Mouse (Mus musculus): ENCODE data around the gene Xpnpep1. TPM values are rescaled to one million over a fixed set of nuclear protein-coding genes. Genes with fewer than 3 reads are reported as not detected.

Xpnpep1 gene
- polyA plus RNA-seq, 1 experiment from 2014 or later: 109 TPM

GRCm38 (mm10) chr19:53013341-53013740 lies 26.7 kb downstream of the Xpnpep1 start:
- H3K4me2 ChIP-seq: no peak overlapping the region
- ATAC-seq (ENCODE audit: low read depth): no peak
- no peaks in the 10 kb centered on the region for H3K27me3 ChIP-seq
- H3K27ac ChIP-seq: no peak overlapping the region
- no peak for DNase-seq
- H3K9me3 ChIP-seq (replicated peaks): no peaks in the 10 kb centered on the region
- H3K9ac ChIP-seq: no peak overlapping the region
- H3K4me1 ChIP-seq (replicated peaks): 0 out of 2 replicates have a peak, but pooled peaks cover 6% of the 10 kb centered on the region
- WGBS (ENCODE audit: insufficient replicate concordance): 85% methylated on average over 7 of the region's 7 CpGs
- peaks cover 92% of the 10 kb centered on the region for H3K36me3 ChIP-seq
- H3K4me3 ChIP-seq (replicated peaks): no peak overlapping the region

DNA sequence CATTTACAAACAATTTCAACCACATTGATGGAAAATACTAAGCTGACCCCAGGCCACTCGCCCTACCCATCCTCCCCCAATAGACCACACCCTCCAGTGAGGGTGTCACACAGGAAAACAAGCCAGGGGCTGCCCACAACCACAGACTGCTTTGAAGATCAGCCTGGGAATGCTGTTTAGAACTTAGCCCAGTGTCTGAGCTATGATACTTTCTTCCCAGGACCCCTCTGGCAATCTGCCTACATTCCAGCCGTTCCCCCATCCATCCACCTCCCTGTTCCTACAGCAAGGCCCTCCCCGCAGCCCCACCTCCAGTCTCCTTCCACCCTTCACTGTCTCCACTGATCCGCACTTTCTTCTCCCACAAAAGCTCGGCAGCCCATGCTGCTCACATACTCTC lies 29.1 kb downstream of the Xpnpep1 start:
- no peak for DNase-seq
- Histone ChIP-seq H3K4me3 (replicated peaks) (no peak overlapping the region), H3K9ac (no peak overlapping the region), H3K27ac (no peak overlapping the region; the same call in 1 of the 2 replicates), H3K36me3 (peaks cover 99% of the 10 kb centered on the region), H3K9me3 (replicated peaks) (no peaks in the 10 kb centered on the region), H3K27me3 (no peaks in the 10 kb centered on the region), H3K4me1 (replicated peaks) (0 out of 2 replicates have a peak, but pooled peaks cover 6% of the 10 kb centered on the region), H3K4me2 (no peak overlapping the region)
- 80% methylated on average over 5 of the region's 5 CpGs for WGBS (ENCODE audit: insufficient replicate concordance)
- ATAC-seq (ENCODE audit: low read depth): no peak

GRCm38 (mm10) chr19:53008921-53009320 lies 31.1 kb downstream of the Xpnpep1 start:
- 78% methylated on average over 5 of the region's 5 CpGs for WGBS (ENCODE audit: insufficient replicate concordance)
- Histone ChIP-seq H3K9ac (no peak overlapping the region), H3K4me1 (replicated peaks) (peaks cover 15% of the 10 kb centered on the region), H3K36me3 (peaks cover 99% of the 10 kb centered on the region), H3K27me3 (no peaks in the 10 kb centered on the region), H3K4me3 (replicated peaks) (no peak overlapping the region), H3K9me3 (replicated peaks) (no peaks in the 10 kb centered on the region), H3K27ac (no peak overlapping the region), H3K4me2 (no peak overlapping the region)
- DNase-seq (no peak), ATAC-seq (ENCODE audit: low read depth) (no peak)

DNA sequence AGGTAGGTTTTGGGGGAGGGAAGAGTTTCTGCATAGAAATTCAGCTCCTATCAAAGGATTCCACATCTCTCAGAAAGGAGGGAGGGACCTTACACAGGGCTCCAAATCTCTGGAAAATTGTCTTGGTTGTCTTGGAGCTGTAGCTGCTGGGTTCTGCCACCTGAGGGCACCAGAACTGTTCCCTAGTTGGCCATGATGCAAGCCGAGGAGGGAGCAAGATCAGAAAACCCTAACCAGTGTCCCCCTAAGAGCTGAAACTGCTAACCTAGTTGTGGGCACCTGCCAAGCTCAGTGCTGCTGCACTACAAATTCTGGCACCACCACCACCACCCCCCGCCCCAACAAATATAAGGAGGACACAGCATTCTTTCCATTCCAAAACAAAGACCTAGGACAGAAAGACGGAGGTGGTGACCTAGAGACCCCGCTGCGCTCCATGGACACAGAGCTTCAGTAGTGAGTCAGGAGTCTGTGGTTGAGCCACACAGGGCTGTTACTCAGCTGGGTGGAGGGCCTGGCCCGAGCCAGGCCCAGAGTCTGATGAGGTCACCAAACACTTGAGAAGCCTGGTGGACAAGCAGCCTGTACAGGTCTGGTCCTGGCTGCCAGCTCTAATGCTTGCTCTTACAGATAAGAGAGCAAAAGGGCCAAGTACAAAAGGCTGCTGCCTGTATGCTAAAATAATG lies 31.9 kb downstream of the Xpnpep1 start:
- no peaks in the 10 kb centered on the region for H3K27me3 ChIP-seq
- H3K9me3 ChIP-seq (replicated peaks): no peaks in the 10 kb centered on the region
- no peak overlapping the region for H3K4me2 ChIP-seq
- DNase-seq: no peak
- H3K4me1 ChIP-seq (replicated peaks): peaks cover 22% of the 10 kb centered on the region
- no peak overlapping the region for H3K4me3 ChIP-seq (replicated peaks)
- peaks cover 98% of the 10 kb centered on the region for H3K36me3 ChIP-seq
- no peak for ATAC-seq (ENCODE audit: low read depth)
- H3K27ac ChIP-seq: no peak overlapping the region
- H3K9ac ChIP-seq: no peak overlapping the region
- WGBS (ENCODE audit: insufficient replicate concordance): 71% methylated on average over 6 of the region's 6 CpGs

DNA sequence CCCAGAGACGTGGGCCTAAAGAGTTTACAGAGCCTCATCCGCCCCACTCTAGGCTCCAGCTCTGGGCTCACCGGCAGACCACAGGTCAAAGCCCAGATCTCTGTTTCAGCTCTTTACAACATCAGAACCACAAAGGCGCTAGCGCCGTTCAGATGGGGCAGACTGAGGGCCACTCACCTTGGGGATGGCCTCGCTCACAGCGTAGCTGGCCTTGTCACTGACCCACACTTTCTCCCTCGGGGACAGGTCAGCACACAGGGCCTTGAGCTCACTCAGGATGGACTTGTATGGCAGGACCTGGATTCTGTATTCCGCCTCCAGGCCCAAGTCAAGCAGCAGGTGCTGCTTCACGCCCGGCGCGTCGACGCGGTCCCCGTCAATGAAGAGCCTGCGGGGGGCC lies 34.0 kb downstream of the Xpnpep1 start:
- Histone ChIP-seq H3K27me3 (no peaks in the 10 kb centered on the region), H3K36me3 (peaks cover 98% of the 10 kb centered on the region), H3K4me2 (no peak overlapping the region), H3K9ac (no peak overlapping the region), H3K27ac (no peak overlapping the region), H3K9me3 (replicated peaks) (no peaks in the 10 kb centered on the region), H3K4me1 (replicated peaks) (peaks cover 41% of the 10 kb centered on the region), H3K4me3 (replicated peaks) (no peak overlapping the region)
- ATAC-seq (ENCODE audit: low read depth) (no peak), DNase-seq (no peak)
- WGBS (ENCODE audit: insufficient replicate concordance): 92% methylated on average over 19 of the region's 19 CpGs

- peak; percentile 62 for DNase-seq
- Histone ChIP-seq H3K27me3 (no peaks in the 10 kb centered on the region), H3K9ac (peak overlapping the region; percentile 45; the same call in 1 of the 2 replicates), H3K4me1 (replicated peaks) (peaks cover 41% of the 10 kb centered on the region), H3K9me3 (replicated peaks) (no peaks in the 10 kb centered on the region), H3K27ac (peak overlapping the region; percentile 90), H3K36me3 (peaks cover 98% of the 10 kb centered on the region), H3K4me2 (peak overlapping the region; percentile 57), H3K4me3 (replicated peaks) (no peak overlapping the region; the same call in 1 of the 2 replicates)
- peak; percentile 87 for ATAC-seq (ENCODE audit: low read depth)
- 54% methylated on average over 22 of the region's 22 CpGs for WGBS (ENCODE audit: insufficient replicate concordance)
These were observed 36.3 kb downstream of the Xpnpep1 start for GRCm38 (mm10) chr19:53003554-53004365.

- Histone ChIP-seq H3K9ac (peak overlapping the region; percentile 45), H3K36me3 (peaks cover 98% of the 10 kb centered on the region), H3K4me2 (peak overlapping the region; percentile 57), H3K27ac (peak overlapping the region; percentile 90), H3K4me3 (replicated peaks) (0 out of 2 replicates have a peak overlapping the region, but pooled peaks have one; percentile 16), H3K27me3 (no peaks in the 10 kb centered on the region), H3K9me3 (replicated peaks) (no peaks in the 10 kb centered on the region), H3K4me1 (replicated peaks) (peaks cover 41% of the 10 kb centered on the region)
- 70% methylated on average over 23 of the region's 23 CpGs for WGBS (ENCODE audit: insufficient replicate concordance)
- ATAC-seq (ENCODE audit: low read depth) (peak; percentile 85), DNase-seq (peak; percentile 63)
These were observed 37.6 kb downstream of the Xpnpep1 start for GRCm38 (mm10) chr19:53002166-53003095.

DNA sequence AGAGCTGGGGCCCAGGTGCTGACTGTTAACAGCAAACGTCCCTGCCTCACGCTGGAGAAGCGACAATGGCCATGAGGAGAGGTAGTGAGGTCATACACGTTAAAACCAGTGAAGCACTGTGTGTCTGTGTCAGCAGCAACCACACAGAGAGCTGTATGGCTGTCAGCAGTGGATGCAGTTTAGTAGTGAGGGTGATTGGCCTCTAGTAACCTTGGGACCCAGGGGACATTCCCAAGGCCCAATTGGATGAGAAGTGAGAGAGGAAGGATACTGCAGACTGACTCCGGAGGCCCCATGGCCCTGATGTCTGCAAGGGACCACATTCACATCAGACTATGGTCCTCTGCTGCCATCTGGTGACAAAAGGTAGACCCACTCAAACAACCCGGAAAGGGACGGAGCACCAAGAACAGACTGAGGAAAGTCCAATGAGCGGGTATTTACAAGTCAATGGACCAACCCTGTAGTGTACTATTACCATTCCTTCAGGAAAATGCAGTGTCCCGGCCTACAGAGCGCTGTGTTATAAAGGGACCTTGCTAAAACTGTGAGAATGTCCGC lies 47.1 kb downstream of the Xpnpep1 start:
- H3K27me3 ChIP-seq: no peaks in the 10 kb centered on the region
- no peaks in the 10 kb centered on the region for H3K4me1 ChIP-seq (replicated peaks)
- WGBS (ENCODE audit: insufficient replicate concordance): 82% methylated on average over 11 of the region's 11 CpGs
- no peak overlapping the region for H3K4me3 ChIP-seq (replicated peaks)
- H3K27ac ChIP-seq: no peak overlapping the region
- no peak overlapping the region for H3K9ac ChIP-seq
- no peak for DNase-seq
- H3K36me3 ChIP-seq: peaks cover 72% of the 10 kb centered on the region
- peak; percentile 41; the same call in 1 of the 2 replicates for ATAC-seq (ENCODE audit: low read depth)
- no peaks in the 10 kb centered on the region for H3K9me3 ChIP-seq (replicated peaks)
- H3K4me2 ChIP-seq: no peak overlapping the region

DNA sequence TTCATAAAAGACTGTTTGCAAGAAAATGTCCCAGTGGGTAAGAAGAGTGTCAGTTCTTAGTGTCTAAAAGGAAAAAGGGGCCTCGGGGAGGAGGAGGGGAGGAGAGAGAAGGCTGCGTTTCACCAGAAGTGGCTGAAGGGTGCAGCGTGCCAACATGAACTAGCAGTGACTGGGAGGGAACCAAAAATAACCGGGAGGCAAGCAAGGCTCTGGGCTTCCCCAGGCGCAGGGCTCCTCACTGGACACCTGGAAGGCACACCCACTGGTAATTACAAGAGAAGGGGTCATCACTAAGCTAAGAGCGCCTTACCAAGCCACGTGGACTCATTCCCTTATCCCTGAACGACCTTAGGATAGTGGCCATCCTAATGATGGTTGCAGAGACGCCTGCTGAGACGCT lies 48.1 kb downstream of the Xpnpep1 start:
- H3K4me2 ChIP-seq: no peak overlapping the region
- H3K27ac ChIP-seq: no peak overlapping the region
- H3K4me3 ChIP-seq (replicated peaks): no peak overlapping the region
- peaks cover 61% of the 10 kb centered on the region for H3K36me3 ChIP-seq
- ATAC-seq (ENCODE audit: low read depth) (no peak), DNase-seq (no peak)
- WGBS (ENCODE audit: insufficient replicate concordance): 88% methylated on average over 10 of the region's 10 CpGs
- no peaks in the 10 kb centered on the region for H3K27me3 ChIP-seq
- H3K9me3 ChIP-seq (replicated peaks): no peaks in the 10 kb centered on the region
- H3K4me1 ChIP-seq (replicated peaks): no peaks in the 10 kb centered on the region
- H3K9ac ChIP-seq: no peak overlapping the region

DNA sequence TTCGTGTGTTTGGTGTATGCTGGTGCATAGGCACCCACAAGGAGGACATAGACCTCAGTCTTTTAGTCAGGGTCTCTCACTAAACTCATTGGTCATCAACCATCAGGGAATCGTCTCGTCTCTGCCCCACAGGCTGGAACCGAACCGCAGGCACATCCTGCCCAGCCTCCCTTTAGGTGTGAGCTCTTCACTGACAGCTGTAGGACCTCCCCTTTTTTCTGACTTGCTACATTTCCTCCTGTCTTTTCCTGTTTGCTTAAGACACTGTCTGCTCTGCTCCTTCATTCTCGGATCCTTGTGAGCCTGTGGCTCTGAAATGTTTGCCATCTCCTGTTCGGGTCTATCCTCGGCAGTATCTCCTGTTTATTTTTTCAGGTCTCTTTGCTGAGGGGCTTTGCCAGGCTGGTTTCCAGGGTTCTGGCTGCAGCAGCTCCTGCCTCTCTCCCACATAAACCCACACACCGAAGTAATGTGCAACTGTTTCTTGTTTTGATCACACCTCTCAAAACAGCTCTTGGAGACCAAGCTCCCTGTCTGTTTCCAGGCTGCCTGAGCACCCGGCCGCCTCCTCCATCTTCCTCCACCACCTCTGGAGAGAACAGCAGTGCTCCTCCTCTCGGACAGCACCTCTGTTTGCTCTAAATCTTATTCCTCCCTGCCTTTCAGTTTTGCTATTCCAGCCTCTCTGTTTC lies 60.8 kb downstream of the Xpnpep1 start:
- H3K27ac ChIP-seq: no peak overlapping the region
- no peak; the same call in 1 of the 2 replicates for ATAC-seq (ENCODE audit: low read depth)
- WGBS (ENCODE audit: insufficient replicate concordance): 45% methylated on average over 12 of the region's 12 CpGs
- no peak overlapping the region for H3K4me3 ChIP-seq (replicated peaks)
- H3K4me1 ChIP-seq (replicated peaks): no peaks in the 10 kb centered on the region
- H3K36me3 ChIP-seq: no peaks in the 10 kb centered on the region
- no peak overlapping the region for H3K9ac ChIP-seq
- no peak overlapping the region for H3K4me2 ChIP-seq
- no peak for DNase-seq
- H3K9me3 ChIP-seq (replicated peaks): no peaks in the 10 kb centered on the region
- no peaks in the 10 kb centered on the region for H3K27me3 ChIP-seq
